Mouse (Mus musculus) spleen, adult 2 months (tissue): ENCODE results near the gene Olfr355.

Experiments used
- CTCF ChIP-seq: fragments of 200-500 bp; IDR thresholded peaks from 2 replicates; pipeline ENCODE4 v1.5.1; 2011; ENCODE audit warnings: mild to moderate bottlenecking, inconsistent platforms; ENCODE audit not compliant: insufficient read depth, insufficient read length, insufficient replicate concordance; ENCODE audit errors: extremely low read depth
- POLR2A ChIP-seq: fragments of 200-500 bp; IDR thresholded peaks from 2 replicates; pipeline ENCODE4 v1.6.1; 2011; ENCODE audit warnings: low read depth, low read length, inconsistent platforms

DNA sequence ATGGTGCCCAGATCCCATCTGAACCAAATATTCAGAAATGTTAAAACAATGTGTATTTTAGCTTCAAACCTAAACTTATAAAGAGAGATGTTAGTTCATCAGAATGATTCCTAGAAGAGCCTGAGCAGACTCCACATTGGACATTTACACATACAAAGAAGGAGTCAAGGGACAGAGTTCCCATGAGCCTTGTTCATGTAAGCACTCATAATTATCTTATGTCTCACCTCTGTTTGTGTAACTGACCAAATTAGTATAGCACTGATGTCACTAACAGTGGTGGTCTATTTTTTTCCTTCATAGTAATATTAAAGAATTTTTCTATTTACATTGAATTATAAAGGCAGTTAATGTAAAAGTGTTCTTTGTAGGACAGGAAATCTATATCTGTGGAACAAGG lies 35.9 kb downstream of the Olfr355 start, which contains the start of gene Olfr353:
- TF ChIP-seq POLR2A (no peak), CTCF (no peak)
